Mouse (Mus musculus) kidney, postnatal 10 days (tissue): ENCODE data around the gene Trp53inp2.

Source experiments
- DNase-seq: peaks from one replicate; pipeline ENCODE4 v3.0.0; 2021; ENCODE audit warnings: mixed read lengths

Gene Trp53inp2

GRCm38 (mm10) chr2:155385731-155386533 is 5.1 kb downstream of the Trp53inp2 start:
- peak; percentile 23 for DNase-seq

DNA sequence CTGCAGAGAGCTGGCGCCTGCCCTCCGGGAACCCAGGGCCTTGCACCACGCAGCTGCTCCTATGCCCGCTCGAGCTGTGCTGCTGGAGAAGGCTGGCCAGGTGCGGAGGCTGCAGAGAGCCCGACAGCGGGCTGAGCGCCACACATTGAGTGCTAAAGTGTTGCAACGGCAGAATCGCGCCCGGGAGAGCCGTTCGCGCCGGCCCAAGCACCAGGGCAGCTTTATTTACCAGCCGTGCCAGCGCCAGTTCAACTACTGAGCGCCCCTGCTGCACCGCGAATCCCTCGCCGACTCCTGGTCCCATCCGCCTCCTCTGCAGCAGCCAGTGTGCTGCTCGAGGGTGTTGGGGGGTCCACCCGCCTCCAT is 5.7 kb downstream of the Trp53inp2 start:
- peak; percentile 21 for DNase-seq

- no peak for DNase-seq
These were observed 6.2 kb downstream of the Trp53inp2 start for GRCm38 (mm10) chr2:155387052-155387451.

- DNase-seq: no peak
These were observed 7.7 kb downstream of the Trp53inp2 start for GRCm38 (mm10) chr2:155388573-155388972.

DNA sequence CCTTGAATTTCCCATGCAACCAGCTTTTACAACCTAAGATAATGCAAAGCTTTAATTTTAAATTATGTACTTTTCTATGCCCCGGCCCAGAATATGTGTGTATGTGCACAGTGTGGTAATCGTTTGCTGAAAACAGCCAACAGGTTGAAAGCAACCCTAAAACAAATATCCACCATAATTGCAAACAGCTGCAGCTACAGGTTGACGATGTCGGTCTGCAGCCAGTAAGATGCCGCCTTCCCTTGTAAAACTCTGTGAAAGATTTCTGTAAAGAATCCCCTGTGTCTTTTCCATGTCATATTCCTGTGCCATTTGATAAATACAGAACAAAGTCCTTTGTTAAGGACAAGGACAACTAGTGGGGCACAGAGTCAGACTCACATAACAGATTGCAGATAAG is 13.7 kb downstream of the Trp53inp2 start:
- no peak for DNase-seq

- peak; percentile 31 for DNase-seq
These were observed 19.4 kb downstream of the Trp53inp2 start for GRCm38 (mm10) chr2:155400276-155400675.

DNA sequence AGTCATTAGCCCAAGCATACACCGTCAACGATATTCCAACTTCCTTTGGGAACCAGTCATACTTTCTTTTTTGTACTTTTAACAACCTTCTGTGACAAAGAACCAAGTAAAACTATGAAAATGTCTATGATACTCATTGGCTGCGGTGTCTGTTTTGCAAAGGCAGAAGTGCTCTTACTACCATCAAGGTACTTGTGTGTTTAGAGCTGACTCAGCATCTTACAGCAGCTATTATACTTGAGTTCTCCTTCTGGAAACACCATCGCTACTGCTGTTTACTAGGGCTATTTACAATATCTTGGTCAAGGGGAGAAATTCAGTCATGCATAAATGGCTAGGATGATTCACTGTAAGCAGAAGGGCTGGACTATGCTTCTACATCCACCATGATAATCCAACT is 21.1 kb downstream of the Trp53inp2 start:
- DNase-seq: no peak

- DNase-seq: no peak
These were observed 23.8 kb downstream of the Trp53inp2 start for GRCm38 (mm10) chr2:155404635-155405034.

DNA sequence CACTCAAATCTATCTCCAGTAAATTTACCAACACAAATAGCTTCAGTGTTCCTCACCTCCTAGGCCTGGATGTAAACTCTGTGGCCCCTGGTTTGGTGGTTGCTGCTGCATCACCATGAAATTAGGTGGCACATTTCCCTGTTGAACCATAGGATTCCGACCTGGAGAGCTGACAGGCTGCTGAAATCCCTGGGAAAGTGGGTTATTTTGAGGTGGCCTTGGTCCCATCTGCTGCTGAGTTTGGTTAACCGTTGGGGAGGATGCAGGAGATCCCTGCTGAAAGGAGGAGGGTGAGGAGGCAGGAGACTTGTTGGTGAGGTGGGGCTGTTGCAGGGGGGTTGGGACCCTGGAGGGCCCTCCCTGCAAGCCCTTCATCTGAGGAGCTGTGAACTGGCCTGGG is 40.1 kb downstream of the Trp53inp2 start:
- DNase-seq: no peak

- no peak for DNase-seq
These were observed 55.6 kb downstream of the Trp53inp2 start for GRCm38 (mm10) chr2:155436445-155436844.
